27 mouse cellular contexts compared by ENCODE assay signal in the genomic region with DNA sequence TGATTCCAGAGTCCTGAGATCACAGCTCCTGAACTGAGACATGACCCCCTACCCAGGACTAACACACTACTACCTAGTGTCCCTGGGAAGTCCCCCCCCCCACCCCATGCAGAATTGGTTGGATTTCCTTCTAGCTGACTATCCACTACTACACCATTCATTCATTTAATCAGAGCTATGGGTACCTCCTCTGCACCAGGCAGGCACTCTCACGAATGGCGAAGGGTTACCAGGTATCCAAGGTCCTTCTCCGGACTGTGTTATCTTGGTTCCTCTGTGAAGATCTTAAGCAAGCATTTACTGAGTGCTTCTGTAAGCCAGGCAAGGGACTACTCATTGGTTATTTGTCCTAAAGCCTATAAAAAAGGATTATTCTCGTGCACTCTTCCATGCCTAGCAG.
DNase-seq lines count a peak whose midpoint lies in the region; ATAC-seq and TF ChIP-seq lines count a peak whose summit lies in the region.
"Had no signal": no experiment of that assay in that cellular context is flagged by ENCODE, and none has a peak within 500 bp of the region (broad histone marks: within the 10 kb centered on the region; RNA-seq: fewer than 3 reads in every experiment).

No protein-coding gene starts in this region.

- 54% methylated on average over 4 of the region's 4 CpGs for WGBS in heart, embryonic 10.5 days
- 70% methylated on average over 4 of the region's 4 CpGs for WGBS in heart, embryonic 12.5 days
- 69% methylated on average over 4 of the region's 4 CpGs for WGBS in intestine, embryonic 15.5 days
- WGBS in intestine, postnatal 0 days: 50% methylated on average over 4 of the region's 4 CpGs
- 72% methylated on average over 4 of the region's 4 CpGs for WGBS in stomach, postnatal 0 days
- WGBS in liver, postnatal 0 days (ENCODE audit: insufficient replicate concordance): 64% methylated on average over 4 of the region's 4 CpGs

- H3K9ac ChIP-seq in heart, embryonic 12.5 days: no peak overlapping the region
- no peak overlapping the region for H3K9ac ChIP-seq in intestine, embryonic 15.5 days
- no peak overlapping the region for H3K9ac ChIP-seq in intestine, postnatal 0 days (ENCODE audit: low read depth, low read length)
- no peak overlapping the region for H3K9ac ChIP-seq in stomach, postnatal 0 days (ENCODE audit: low read length)
- no peak overlapping the region for H3K9ac ChIP-seq in liver, postnatal 0 days (replicated peaks)
- H3K9ac ChIP-seq: embryonic facial prominence, embryonic 13.5 days; embryonic facial prominence, embryonic 15.5 days; forebrain, embryonic 12.5 days had no signal

- no peak overlapping the region for H3K4me2 ChIP-seq in heart, embryonic 12.5 days
- H3K4me2 ChIP-seq in intestine, embryonic 15.5 days (replicated peaks): no peak overlapping the region
- H3K4me2 ChIP-seq in intestine, postnatal 0 days (replicated peaks; ENCODE audit: low read depth): no peak overlapping the region
- no peak overlapping the region for H3K4me2 ChIP-seq in stomach, postnatal 0 days (replicated peaks; ENCODE audit: low read depth)
- no peak overlapping the region for H3K4me2 ChIP-seq in liver, postnatal 0 days (ENCODE audit: low read depth, low read length)
- H3K4me2 ChIP-seq: embryonic facial prominence, embryonic 13.5 days; embryonic facial prominence, embryonic 15.5 days; forebrain, embryonic 12.5 days had no signal

- 0 out of 2 replicates have a peak overlapping the region, but pooled peaks have one; percentile 16 for H3K27ac ChIP-seq in heart, embryonic 10.5 days
- no peak overlapping the region for H3K27ac ChIP-seq in heart, embryonic 12.5 days (ENCODE audit: poor library complexity, severe bottlenecking)
- no peak overlapping the region for H3K27ac ChIP-seq in intestine, embryonic 15.5 days
- peak overlapping the region; percentile 46 for H3K27ac ChIP-seq in intestine, postnatal 0 days (ENCODE audit: low read depth, low read length)
- H3K27ac ChIP-seq in stomach, postnatal 0 days (replicated peaks): peak overlapping the region; percentile 20; the same call in 1 of the 2 replicates
- H3K27ac ChIP-seq in liver, postnatal 0 days (ENCODE audit: low read depth): no peak overlapping the region
- H3K27ac ChIP-seq: embryonic facial prominence, embryonic 13.5 days; embryonic facial prominence, embryonic 15.5 days; forebrain, embryonic 10.5 days; forebrain, embryonic 12.5 days had no signal

- TF ChIP-seq CTCF in intestine, postnatal 0 days (IDR thresholded peaks at IDR 0.05; ENCODE audit: low read depth): no peak
- TF ChIP-seq CTCF in stomach, postnatal 0 days (IDR thresholded peaks at IDR 0.05; ENCODE audit: low read depth): no peak
- TF ChIP-seq CTCF in liver, postnatal 0 days (IDR thresholded peaks at IDR 0.05; ENCODE audit: low read depth): no peak

- TF ChIP-seq EP300 in stomach, postnatal 0 days (optimal IDR thresholded peaks at IDR 0.05): no peak
- TF ChIP-seq EP300 in liver, postnatal 0 days (IDR thresholded peaks at IDR 0.05; ENCODE audit: low read depth): no peak

- H3K4me3 ChIP-seq in heart, embryonic 10.5 days: no peak overlapping the region
- no peak overlapping the region for H3K4me3 ChIP-seq in heart, embryonic 12.5 days
- no peak overlapping the region for H3K4me3 ChIP-seq in intestine, embryonic 15.5 days (replicated peaks)
- no peak overlapping the region for H3K4me3 ChIP-seq in intestine, postnatal 0 days (ENCODE audit: low read depth, low read length)
- H3K4me3 ChIP-seq in stomach, postnatal 0 days (ENCODE audit: low read depth, low read length): no peak overlapping the region
- no peak overlapping the region for H3K4me3 ChIP-seq in liver, postnatal 0 days (ENCODE audit: low read depth, low read length)
- H3K4me3 ChIP-seq: embryonic facial prominence, embryonic 13.5 days; embryonic facial prominence, embryonic 15.5 days; erythroblast, embryonic 14.5 days; forebrain, embryonic 10.5 days; forebrain, embryonic 12.5 days had no signal

- H3K36me3 ChIP-seq in heart, embryonic 10.5 days: no peaks in the 10 kb centered on the region
- no peaks in the 10 kb centered on the region for H3K36me3 ChIP-seq in heart, embryonic 12.5 days
- no peaks in the 10 kb centered on the region for H3K36me3 ChIP-seq in intestine, embryonic 15.5 days
- H3K36me3 ChIP-seq in intestine, postnatal 0 days (ENCODE audit: control insufficient read depth, insufficient read depth): no peaks in the 10 kb centered on the region
- no peaks in the 10 kb centered on the region for H3K36me3 ChIP-seq in stomach, postnatal 0 days (ENCODE audit: control insufficient read depth, insufficient read depth, low read length)
- no peaks in the 10 kb centered on the region for H3K36me3 ChIP-seq in liver, postnatal 0 days (replicated peaks; ENCODE audit: insufficient read depth, low read length)
- H3K36me3 ChIP-seq: embryonic facial prominence, embryonic 13.5 days; embryonic facial prominence, embryonic 15.5 days; forebrain, embryonic 10.5 days; forebrain, embryonic 12.5 days; G1E had no signal

- H3K9me3 ChIP-seq in heart, embryonic 10.5 days: no peaks in the 10 kb centered on the region
- no peaks in the 10 kb centered on the region for H3K9me3 ChIP-seq in heart, embryonic 12.5 days (replicated peaks)
- no peaks in the 10 kb centered on the region for H3K9me3 ChIP-seq in intestine, embryonic 15.5 days
- no peaks in the 10 kb centered on the region for H3K9me3 ChIP-seq in intestine, postnatal 0 days (ENCODE audit: control insufficient read depth)
- no peaks in the 10 kb centered on the region for H3K9me3 ChIP-seq in stomach, postnatal 0 days (ENCODE audit: control insufficient read depth, low read length)
- no peaks in the 10 kb centered on the region for H3K9me3 ChIP-seq in liver, postnatal 0 days (ENCODE audit: low read length)
- H3K9me3 ChIP-seq: embryonic facial prominence, embryonic 13.5 days; embryonic facial prominence, embryonic 15.5 days; forebrain, embryonic 10.5 days; forebrain, embryonic 12.5 days had no signal

- ATAC-seq in heart, embryonic 12.5 days (ENCODE audit: insufficient number of reproducible peaks, low FRiP score): no peak; the same call in 1 of the 2 replicates
- peak; percentile 55 for ATAC-seq in intestine, embryonic 15.5 days
- ATAC-seq in intestine, postnatal 0 days: peak; percentile 50; the same call in 1 of the 2 replicates
- ATAC-seq in stomach, postnatal 0 days (ENCODE audit: low FRiP score, low TSS enrichment): peak; percentile 47
- ATAC-seq in liver, postnatal 0 days: no peak
- ATAC-seq: CD4-positive, CD25-positive, alpha-beta regulatory T cell, adult 4 months; forebrain, embryonic 14.5 days had no signal

- H3K4me1 ChIP-seq in heart, embryonic 10.5 days: peaks cover 11% of the 10 kb centered on the region
- peaks cover 15% of the 10 kb centered on the region for H3K4me1 ChIP-seq in heart, embryonic 12.5 days (replicated peaks)
- no peaks in the 10 kb centered on the region for H3K4me1 ChIP-seq in intestine, embryonic 15.5 days (replicated peaks)
- H3K4me1 ChIP-seq in intestine, postnatal 0 days (replicated peaks; ENCODE audit: control insufficient read depth, insufficient read depth, low read length): no peaks in the 10 kb centered on the region
- no peaks in the 10 kb centered on the region for H3K4me1 ChIP-seq in stomach, postnatal 0 days (replicated peaks; ENCODE audit: control insufficient read depth, insufficient read depth)
- H3K4me1 ChIP-seq in liver, postnatal 0 days (ENCODE audit: insufficient read depth): no peaks in the 10 kb centered on the region
- H3K4me1 ChIP-seq: forebrain, embryonic 12.5 days had no signal

- H3K27me3 ChIP-seq in heart, embryonic 10.5 days (ENCODE audit: insufficient read depth, poor library complexity, severe bottlenecking): no peaks in the 10 kb centered on the region
- H3K27me3 ChIP-seq in heart, embryonic 12.5 days (replicated peaks): no peaks in the 10 kb centered on the region
- H3K27me3 ChIP-seq in intestine, embryonic 15.5 days (replicated peaks): no peaks in the 10 kb centered on the region
- H3K27me3 ChIP-seq in intestine, postnatal 0 days (replicated peaks; ENCODE audit: control insufficient read depth, insufficient read depth, low read length): no peaks in the 10 kb centered on the region
- no peaks in the 10 kb centered on the region for H3K27me3 ChIP-seq in stomach, postnatal 0 days (ENCODE audit: control insufficient read depth, insufficient read depth, low read length)
- no peaks in the 10 kb centered on the region for H3K27me3 ChIP-seq in liver, postnatal 0 days (ENCODE audit: insufficient read depth, low read length)
- H3K27me3 ChIP-seq: CH12.LX; embryonic facial prominence, embryonic 13.5 days; embryonic facial prominence, embryonic 15.5 days had no signal

- no peak for DNase-seq in heart, embryonic 10.5 days (ENCODE audit: low spot score)
- no peak for DNase-seq in stomach, postnatal 0 days (ENCODE audit: low spot score)
- DNase-seq in liver, postnatal 0 days: no peak
- DNase-seq in liver: no peak
- DNase-seq: adrenal gland, adult 2 months; adrenal gland, postnatal 10 days; adrenal gland, postnatal 25 days; B cell, adult 2 months; cerebellum, adult 11 months; cerebellum, adult 18-20 months; cerebellum, adult 8-10 months; cerebellum, adult 9-11 months; cerebellum, postnatal 14 days; cerebellum, postnatal 36 days; embryo, embryonic 11 days had no signal

Comparison
In these comparisons a context has a peak if more than half of its experiments do, and no peak if none do; other contexts are left out.
1. H3K27ac ChIP-seq: peak in heart, embryonic 10.5 days (single experiment), intestine, postnatal 0 days (single experiment) and stomach, postnatal 0 days (single experiment); none in heart, embryonic 12.5 days (single experiment), intestine, embryonic 15.5 days (single experiment) and liver, postnatal 0 days (single experiment).
2. ATAC-seq: peak in intestine, embryonic 15.5 days (single experiment), intestine, postnatal 0 days (single experiment) and stomach, postnatal 0 days (single experiment); none in heart, embryonic 12.5 days (single experiment) and liver, postnatal 0 days (single experiment).